Mouse (Mus musculus) forebrain, postnatal 0 days (tissue): ENCODE measurements at regions not wholly inside any gene's neighbourhood (a gene's known extent, or its start where the extent isn't known, plus 50 kb on each side); places are given as distances from the start of the nearest gene placed in this dataset.

Experiments
- ATAC-seq: fragments of 200-750 bp; cut with Nextera tagmentation; 2 replicates; pipeline ENCODE4 v1.8.0; 2017; ENCODE audit warnings: mild to moderate bottlenecking, moderate library complexity
- DNase-seq: peaks from one replicate; pipeline ENCODE4 v3.0.0-alpha.2; 2015
- H3K27ac ChIP-seq: fragments of 300-500 bp; sonication (generic); 2 replicates; pipeline ENCODE4 v1.5.1; 2014; ENCODE audit warnings: low read depth, mild to moderate bottlenecking, antibody characterized with exemption, low read length, moderate library complexity, mixed read lengths
- H3K27me3 ChIP-seq: fragments of 300-500 bp; sonication (generic); 2 replicates; pipeline ENCODE4 v1.6.1; 2014; ENCODE audit warnings: mild to moderate bottlenecking, low read length, mixed read lengths; ENCODE audit not compliant: insufficient read depth
- H3K36me3 ChIP-seq: fragments of 300-500 bp; sonication (generic); 2 replicates; pipeline ENCODE4 v1.6.1; 2014; ENCODE audit warnings: mild to moderate bottlenecking, moderate library complexity; ENCODE audit not compliant: insufficient read depth
- H3K4me1 ChIP-seq: fragments of 300-500 bp; sonication (generic); 2 replicates; pipeline ENCODE4 v1.6.1; 2014; ENCODE audit warnings: antibody characterized with exemption; ENCODE audit not compliant: insufficient read depth
- H3K4me2 ChIP-seq: fragments of 300-500 bp; sonication (generic); 2 replicates; pipeline ENCODE4 v1.6.1; 2014; ENCODE audit warnings: low read depth, mild to moderate bottlenecking, moderate library complexity
- H3K4me3 ChIP-seq: fragments of 300-500 bp; sonication (generic); 2 replicates; pipeline ENCODE4 v1.5.1; 2014; ENCODE audit warnings: low read depth, low read length, mixed read lengths
- H3K9ac ChIP-seq: fragments of 300-500 bp; sonication (generic); 2 replicates; pipeline ENCODE4 v1.6.1; 2014; ENCODE audit warnings: mild to moderate bottlenecking
- H3K9me3 ChIP-seq: fragments of 300-500 bp; sonication (generic); 2 replicates; pipeline ENCODE4 v1.6.1; 2016; ENCODE audit warnings: low read length
- CTCF ChIP-seq: sonication (generic); IDR thresholded peaks from 2 replicates; pipeline ENCODE4 v1.5.1; 2016; ENCODE audit warnings: antibody characterized with exemption, control low read depth, low read depth
- WGBS: fragments of 180-500 bp; shearing (Covaris S2); extraction: QIAGEN DNeasy Blood & Tissue Kit; methylation state at CpG from one replicate; pipeline ENCODE4 v1.1.7; 2014; 5-methylcytosine and 5-hydroxymethylcytosine counted together

- Histone ChIP-seq H3K4me2 (no peak overlapping the region), H3K9me3 (no peaks in the 10 kb centered on the region), H3K27ac (no peak overlapping the region), H3K36me3 (no peaks in the 10 kb centered on the region), H3K9ac (no peak overlapping the region), H3K4me3 (no peak overlapping the region), H3K4me1 (no peaks in the 10 kb centered on the region), H3K27me3 (no peaks in the 10 kb centered on the region)
- TF ChIP-seq CTCF, result no peak
- no peak for ATAC-seq
- 90% methylated on average over 3 of the region's 3 CpGs for WGBS
- DNase-seq, result no peak
These were observed 63.0 kb upstream of the Ndufb6 start for GRCm38 (mm10) chr4:40342181-40342580.

GRCm38 (mm10) chr4:40334841-40335240 is 55.6 kb upstream of the Ndufb6 start:
- ATAC-seq, result no peak
- H3K27me3 ChIP-seq, result no peaks in the 10 kb centered on the region
- H3K36me3 ChIP-seq, result no peaks in the 10 kb centered on the region
- H3K9ac ChIP-seq, result no peak overlapping the region
- 41% methylated on average over 1 of the region's 1 CpGs for WGBS
- H3K27ac ChIP-seq, result no peak overlapping the region
- no peak overlapping the region for H3K4me3 ChIP-seq
- H3K4me2 ChIP-seq, result no peak overlapping the region
- no peak for TF ChIP-seq CTCF
- no peaks in the 10 kb centered on the region for H3K9me3 ChIP-seq
- no peak for DNase-seq
- H3K4me1 ChIP-seq, result no peaks in the 10 kb centered on the region

- TF ChIP-seq CTCF, result no peak
- ATAC-seq (no peak), DNase-seq (no peak)
- Histone ChIP-seq H3K27ac (no peak overlapping the region), H3K27me3 (no peaks in the 10 kb centered on the region), H3K9ac (no peak overlapping the region), H3K9me3 (no peaks in the 10 kb centered on the region), H3K36me3 (no peaks in the 10 kb centered on the region), H3K4me3 (no peak overlapping the region), H3K4me1 (no peaks in the 10 kb centered on the region), H3K4me2 (no peak overlapping the region)
- WGBS, result 77% methylated on average over 5 of the region's 5 CpGs
These were observed 50.5 kb upstream of the Ndufb6 start for GRCm38 (mm10) chr4:40329737-40330136.
